Mouse (Mus musculus) limb, embryonic 12.5 days (tissue): ENCODE measurements around the gene Olfr958. TPM values are rescaled to one million over a fixed set of nuclear protein-coding genes. Genes with fewer than 3 reads are reported as not detected.

Experiments
- ATAC-seq: fragments of 200-750 bp; cut with Nextera tagmentation; 2 replicates; pipeline ENCODE4 v1.8.0; 2017; ENCODE audit warnings: low read depth, moderate TSS enrichment; ENCODE audit not compliant: insufficient number of reproducible peaks, insufficient read depth, low FRiP score, low TSS enrichment
- H3K27ac ChIP-seq: fragments of 300-500 bp; sonication (generic); 2 replicates; pipeline ENCODE4 v1.5.1; 2016; ENCODE audit warnings: mild to moderate bottlenecking, moderate library complexity
- H3K27me3 ChIP-seq: fragments of 300-500 bp; sonication (generic); 2 replicates; pipeline ENCODE4 v1.6.1; 2016; ENCODE audit warnings: mild to moderate bottlenecking, moderate library complexity
- H3K36me3 ChIP-seq: fragments of 300-500 bp; sonication (generic); 2 replicates; pipeline ENCODE4 v1.6.1; 2016; ENCODE audit warnings: mild to moderate bottlenecking, moderate library complexity
- H3K4me1 ChIP-seq: fragments of 300-500 bp; sonication (generic); replicated peaks from 2 replicates; pipeline ENCODE4 v1.6.1; 2016
- H3K4me2 ChIP-seq: fragments of 300-500 bp; sonication (generic); 2 replicates; pipeline ENCODE4 v1.6.1; 2016; ENCODE audit warnings: mild to moderate bottlenecking, moderate library complexity
- H3K4me3 ChIP-seq: fragments of 300-500 bp; sonication (generic); replicated peaks from 2 replicates; pipeline ENCODE4 v1.5.1; 2016; ENCODE audit warnings: mild to moderate bottlenecking
- H3K9ac ChIP-seq: fragments of 300-500 bp; sonication (generic); replicated peaks from 2 replicates; pipeline ENCODE4 v1.6.1; 2016; ENCODE audit warnings: mild to moderate bottlenecking, moderate library complexity
- H3K9me3 ChIP-seq: fragments of 300-500 bp; sonication (generic); 2 replicates; pipeline ENCODE4 v1.6.1; 2016; ENCODE audit warnings: mild to moderate bottlenecking, moderate library complexity
- WGBS: fragments of 180-500 bp; shearing (Covaris S2); methylation state at CpG from one replicate; pipeline ENCODE4 v1.1.7; 2016; 5-methylcytosine and 5-hydroxymethylcytosine counted together
- polyA plus RNA-seq: library from polyadenylated mRNA; unstranded; fragments of >200 nt; fragmentation: Nextera tagmentation; extraction: Ambion mirVana; gene quantifications from 2 replicates; pipeline ENCODE4 v1.2.1, GENCODE M21; 2016

Olfr958 gene
- polyA plus RNA-seq: not detected in 2 replicates

DNA sequence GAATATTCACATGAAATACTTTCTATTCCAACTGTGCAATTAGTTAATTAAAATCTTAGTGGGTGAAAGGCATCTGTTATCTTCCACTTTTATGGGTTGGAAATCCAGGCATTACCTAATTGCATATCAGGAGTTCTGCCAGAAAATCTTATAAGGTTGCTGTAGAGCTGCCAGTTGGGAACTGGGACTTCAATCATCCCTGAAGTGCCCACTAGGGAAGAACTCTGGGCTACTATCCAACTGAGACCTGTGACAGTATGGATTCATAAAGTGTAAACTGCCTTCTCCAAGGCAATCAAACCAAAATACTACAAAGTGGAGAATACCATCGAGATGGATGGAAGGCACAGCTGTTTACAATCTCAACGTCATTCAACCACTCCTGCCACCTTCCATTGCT lies at the start of gene Olfr958:
TSS of gene Olfr958 (minus strand) at position 109 of the 400 bp plus-strand sequence.
- Histone ChIP-seq H3K4me1 (no peaks in the 10 kb centered on the region), H3K9me3 (no peaks in the 10 kb centered on the region), H3K9ac (no peak within 1 kb of the TSS), H3K4me3 (no peak within 1 kb of the TSS), H3K27me3 (no peaks in the 10 kb centered on the region), H3K36me3 (no peaks in the 10 kb centered on the region), H3K4me2 (no peak within 1 kb of the TSS), H3K27ac (no peak within 1 kb of the TSS)
- 59% methylated on average over 2 of the region's 2 CpGs for WGBS
- ATAC-seq: no peak

DNA sequence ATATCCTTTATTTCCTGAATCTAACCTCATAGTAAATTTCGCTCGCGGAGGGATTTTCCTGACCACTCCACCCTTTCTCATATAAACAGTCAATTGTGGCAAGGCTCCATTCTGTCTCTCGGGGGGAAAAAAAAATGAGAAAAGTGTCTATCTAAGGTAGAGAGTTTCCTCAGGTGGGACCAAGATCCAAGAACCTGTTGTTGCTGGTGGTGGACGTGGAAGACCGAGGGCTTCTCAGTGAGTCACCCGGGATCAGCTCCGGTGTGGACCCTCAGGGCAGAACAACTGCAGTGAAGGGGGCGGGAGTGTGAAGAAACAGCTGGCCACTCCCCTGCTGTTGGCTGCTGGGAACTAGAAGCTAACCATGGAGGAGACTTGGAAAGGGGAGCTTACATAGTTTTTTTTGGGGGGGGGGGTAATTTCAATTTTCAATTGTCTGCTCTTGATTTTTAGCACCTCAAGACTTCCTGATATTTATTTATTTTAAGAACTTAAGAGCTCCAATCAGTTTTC lies 49.5 kb upstream of the Olfr958 start:
- Histone ChIP-seq H3K4me2 (peak overlapping the region; percentile 76), H3K9me3 (no peaks in the 10 kb centered on the region), H3K36me3 (no peaks in the 10 kb centered on the region), H3K27ac (peak overlapping the region; percentile 45; the same call in 1 of the 2 replicates), H3K9ac (0 out of 2 replicates have a peak overlapping the region, but pooled peaks have one; percentile 24), H3K4me1 (0 out of 2 replicates have a peak, but pooled peaks cover 7% of the 10 kb centered on the region), H3K4me3 (peak overlapping the region; percentile 42), H3K27me3 (no peaks in the 10 kb centered on the region)
- WGBS: 1% methylated on average over 9 of the region's 9 CpGs
- ATAC-seq: peak; percentile 69; the same call in 1 of the 2 replicates

DNA sequence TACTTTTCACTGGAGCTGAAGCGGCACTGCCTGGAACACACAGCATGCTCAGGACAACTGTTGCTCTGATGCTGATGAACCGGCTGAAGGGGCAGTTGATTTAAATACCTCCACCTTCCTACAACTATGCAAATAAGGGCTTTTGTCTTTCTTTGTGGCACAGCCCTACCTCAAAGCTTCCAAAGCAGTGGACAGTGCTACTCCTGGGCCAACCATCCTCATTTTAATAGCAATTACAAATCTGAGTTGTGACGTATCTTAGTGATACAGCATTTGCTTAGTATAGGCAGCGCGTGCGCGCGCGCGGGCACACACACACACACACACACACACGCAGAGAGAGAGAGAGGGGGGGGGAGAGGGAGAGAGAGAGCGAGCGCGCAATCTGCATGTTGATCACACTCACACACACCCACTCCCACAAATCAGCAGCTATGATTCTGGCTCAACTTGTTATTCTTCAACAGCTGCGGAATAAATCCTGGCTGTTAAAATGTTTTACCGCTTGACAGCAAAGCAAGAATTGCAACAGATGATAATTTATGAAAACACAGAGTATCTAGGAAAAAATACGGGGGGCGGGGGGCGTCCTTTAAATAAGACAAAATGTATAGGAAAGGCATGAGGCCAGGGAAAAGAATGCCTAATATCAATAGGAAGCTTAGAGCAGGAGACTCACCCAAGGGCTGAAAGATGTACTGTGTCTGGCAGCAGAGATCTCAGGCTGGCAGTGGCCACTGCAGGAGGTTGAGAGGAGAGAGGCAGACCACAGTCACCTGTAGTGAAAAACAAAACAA lies 48.9 kb upstream of the Olfr958 start:
- 2% methylated on average over 19 of the region's 19 CpGs for WGBS
- Histone ChIP-seq H3K27ac (peak overlapping the region; percentile 37; the same call in 1 of the 2 replicates), H3K27me3 (no peaks in the 10 kb centered on the region), H3K9me3 (no peaks in the 10 kb centered on the region), H3K36me3 (peaks cover 1% of the 10 kb centered on the region; the same call in 1 of the 2 replicates), H3K4me3 (peak overlapping the region; percentile 42), H3K4me1 (0 out of 2 replicates have a peak, but pooled peaks cover 7% of the 10 kb centered on the region), H3K4me2 (peak overlapping the region; percentile 76), H3K9ac (peak overlapping the region; percentile 40)
- ATAC-seq: peak; percentile 71

DNA sequence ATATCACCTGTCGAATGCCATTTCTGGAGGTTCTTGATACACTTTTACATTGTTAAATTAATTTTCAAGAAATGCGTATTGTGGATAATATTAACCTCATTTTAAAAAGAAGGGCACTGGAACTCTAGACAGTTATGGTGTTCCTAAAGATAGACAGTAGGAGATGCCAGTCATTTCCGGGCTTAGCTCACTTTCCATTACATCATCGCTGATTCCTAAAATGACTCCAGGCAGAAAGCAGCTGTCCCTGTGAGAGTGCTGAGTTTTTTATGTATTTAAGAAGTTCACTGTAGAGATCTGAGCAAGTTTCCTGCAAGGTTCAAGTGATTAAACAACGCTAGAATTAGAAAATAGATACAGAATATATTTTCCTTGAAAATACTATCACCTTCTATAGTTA lies 23.2 kb upstream of the Olfr958 start:
- H3K36me3 ChIP-seq: no peaks in the 10 kb centered on the region
- H3K4me3 ChIP-seq: no peak overlapping the region
- ATAC-seq: no peak
- 87% methylated on average over 5 of the region's 5 CpGs for WGBS
- no peak overlapping the region for H3K27ac ChIP-seq
- H3K27me3 ChIP-seq: no peaks in the 10 kb centered on the region
- no peaks in the 10 kb centered on the region for H3K4me1 ChIP-seq
- H3K4me2 ChIP-seq: no peak overlapping the region
- no peak overlapping the region for H3K9ac ChIP-seq
- no peaks in the 10 kb centered on the region for H3K9me3 ChIP-seq

DNA sequence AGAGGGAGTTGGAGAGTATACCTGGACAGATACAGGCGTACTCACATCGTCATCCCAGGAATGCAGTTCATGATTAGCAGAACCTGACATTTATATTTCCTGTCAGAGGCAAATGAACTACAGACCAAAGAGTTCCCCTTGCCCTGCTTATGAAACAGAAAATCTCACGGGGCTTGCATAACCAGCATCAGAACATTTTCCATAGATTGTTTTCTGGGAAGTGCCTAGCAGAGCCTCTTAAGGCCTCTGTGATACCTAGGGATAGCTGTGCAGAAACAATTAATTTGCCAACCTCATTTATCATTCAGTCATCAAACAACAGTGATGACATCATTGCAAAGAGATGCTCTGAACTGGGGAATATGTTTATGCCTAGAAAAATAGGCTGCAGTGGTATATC lies 21.6 kb upstream of the Olfr958 start, which contains the start of gene Olfr959:
TSS of gene Olfr959 (minus strand) at position 101 of the 400 bp plus-strand sequence.
- H3K4me1 ChIP-seq: no peaks in the 10 kb centered on the region
- H3K9ac ChIP-seq: no peak within 1 kb of the TSS
- no peak within 1 kb of the TSS for H3K4me3 ChIP-seq
- H3K27me3 ChIP-seq: no peaks in the 10 kb centered on the region
- no peak for ATAC-seq
- H3K27ac ChIP-seq: no peak within 1 kb of the TSS
- H3K9me3 ChIP-seq: no peaks in the 10 kb centered on the region
- no peak within 1 kb of the TSS for H3K4me2 ChIP-seq
- H3K36me3 ChIP-seq: no peaks in the 10 kb centered on the region
- 66% methylated on average over 3 of the region's 3 CpGs for WGBS

DNA sequence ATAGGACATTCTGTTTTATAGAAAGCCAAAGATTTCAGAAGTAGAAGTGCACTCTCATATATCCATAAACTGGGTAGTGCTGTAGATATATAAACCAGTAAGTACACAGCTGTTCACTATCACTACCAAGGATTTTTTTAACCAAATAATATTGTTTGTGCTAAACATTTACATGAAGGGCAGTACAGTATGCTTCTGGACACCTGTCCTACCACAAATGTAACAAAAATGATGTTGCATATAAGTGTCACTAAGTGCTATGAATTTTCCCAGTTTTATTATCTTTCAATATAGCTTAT lies 4.4 kb upstream of the Olfr958 start:
- Histone ChIP-seq H3K4me3 (no peak overlapping the region), H3K27me3 (no peaks in the 10 kb centered on the region), H3K9me3 (no peaks in the 10 kb centered on the region), H3K27ac (no peak overlapping the region), H3K4me1 (no peaks in the 10 kb centered on the region), H3K4me2 (no peak overlapping the region), H3K36me3 (no peaks in the 10 kb centered on the region), H3K9ac (no peak overlapping the region)
- no peak for ATAC-seq

DNA sequence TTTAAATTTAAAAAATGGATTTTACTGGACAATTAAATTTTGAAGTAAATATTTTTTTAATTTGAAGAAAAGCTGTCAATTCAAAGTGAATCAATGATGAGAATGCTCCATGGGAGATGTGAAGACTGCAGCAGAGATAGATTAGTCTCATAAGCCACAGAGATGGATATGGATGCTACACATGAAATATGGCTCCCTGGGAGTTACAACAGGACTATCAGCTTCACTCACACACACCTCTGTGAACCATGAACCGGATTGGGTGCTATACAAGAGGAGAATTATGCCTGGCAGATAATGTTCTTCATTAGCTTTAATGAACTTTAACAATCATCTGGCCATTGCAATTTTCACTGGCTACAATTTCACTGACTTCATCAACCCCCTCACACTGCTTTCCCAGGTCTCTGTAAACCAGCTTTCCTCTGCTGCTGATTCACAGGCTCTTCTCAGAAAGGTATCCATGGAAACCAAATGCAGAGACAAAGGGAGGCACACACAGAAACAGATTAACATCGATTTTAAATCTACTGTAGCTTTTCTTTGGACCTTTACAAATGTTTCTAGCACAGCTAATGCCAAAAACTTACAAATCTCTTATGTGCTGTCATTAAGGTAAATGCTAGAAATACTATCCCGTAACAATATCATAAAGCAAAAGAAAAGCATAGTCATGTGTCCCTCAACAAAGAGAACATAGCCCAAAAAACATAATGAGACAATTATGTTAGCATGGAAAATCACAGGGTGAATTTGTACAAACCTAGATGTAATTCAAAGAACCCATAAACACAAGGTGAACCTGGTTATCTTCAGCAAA lies 3.9 kb upstream of the Olfr958 start:
- Histone ChIP-seq H3K4me1 (no peaks in the 10 kb centered on the region), H3K4me2 (no peak overlapping the region), H3K36me3 (no peaks in the 10 kb centered on the region), H3K9me3 (no peaks in the 10 kb centered on the region), H3K27ac (no peak overlapping the region), H3K27me3 (no peaks in the 10 kb centered on the region), H3K9ac (no peak overlapping the region), H3K4me3 (no peak overlapping the region)
- ATAC-seq: no peak
- 53% methylated on average over 3 of the region's 3 CpGs for WGBS

DNA sequence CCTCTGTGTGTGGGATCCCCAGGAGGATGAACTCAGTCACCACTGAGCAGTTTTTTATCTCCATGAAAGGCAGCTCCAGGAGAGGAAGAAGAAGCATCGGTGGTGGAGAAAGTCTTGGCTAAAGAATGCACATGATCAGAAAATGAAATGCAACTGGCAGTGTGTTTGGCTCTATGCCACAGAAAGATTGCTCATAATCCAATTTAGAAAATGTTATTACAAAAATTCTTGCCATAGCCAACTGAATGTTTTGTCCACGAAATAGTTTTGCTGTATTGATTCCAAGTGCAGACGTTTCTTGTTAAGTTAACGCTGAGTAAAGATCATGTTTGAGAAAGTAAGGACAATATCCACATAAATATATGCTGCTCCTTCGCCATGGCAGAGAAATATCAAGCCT lies 3.0 kb downstream of the Olfr958 start:
- Histone ChIP-seq H3K4me2 (no peak overlapping the region), H3K36me3 (no peaks in the 10 kb centered on the region), H3K4me3 (no peak overlapping the region), H3K9ac (no peak overlapping the region), H3K27me3 (no peaks in the 10 kb centered on the region), H3K9me3 (no peaks in the 10 kb centered on the region), H3K4me1 (no peaks in the 10 kb centered on the region), H3K27ac (no peak overlapping the region)
- WGBS: 81% methylated on average over 5 of the region's 5 CpGs
- ATAC-seq: no peak

DNA sequence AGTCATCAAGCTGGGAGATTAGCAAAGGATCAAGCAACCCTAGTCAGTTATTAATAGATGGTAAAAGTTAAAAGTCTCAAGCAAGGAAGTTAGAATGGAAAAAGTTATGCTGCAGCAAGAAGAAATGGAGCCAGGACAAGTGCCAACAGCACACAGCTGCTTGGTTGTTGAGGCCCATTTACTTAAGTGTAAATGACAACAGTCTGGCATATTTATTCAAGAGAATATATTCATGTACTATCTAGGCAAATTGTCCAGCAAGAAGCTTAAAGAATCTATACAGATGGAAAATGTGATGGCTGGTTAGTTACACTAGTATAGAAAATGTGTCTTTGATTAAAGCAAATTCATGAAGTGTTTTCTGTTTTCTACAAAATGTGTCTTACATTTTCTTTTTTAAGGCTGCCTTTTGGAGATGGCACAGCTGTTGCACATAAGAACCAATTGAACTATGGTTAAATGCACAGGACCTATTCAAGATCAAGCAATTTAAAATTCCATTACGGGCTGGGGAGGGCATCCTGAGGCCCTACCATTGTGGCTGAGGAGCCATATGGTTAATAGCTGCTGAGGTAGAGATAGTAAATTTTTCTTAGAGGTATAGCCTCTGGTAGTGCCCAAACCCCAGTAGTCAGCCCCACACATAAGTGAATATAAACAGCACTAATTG lies 30.1 kb downstream of the Olfr958 start:
- no peak overlapping the region for H3K4me2 ChIP-seq
- H3K27me3 ChIP-seq: no peaks in the 10 kb centered on the region
- H3K4me1 ChIP-seq: no peaks in the 10 kb centered on the region
- no peak for ATAC-seq
- no peak overlapping the region for H3K9ac ChIP-seq
- 63% methylated on average over 1 of the region's 1 CpGs for WGBS
- H3K4me3 ChIP-seq: no peak overlapping the region
- H3K27ac ChIP-seq: no peak overlapping the region
- no peaks in the 10 kb centered on the region for H3K9me3 ChIP-seq
- H3K36me3 ChIP-seq: no peaks in the 10 kb centered on the region

DNA sequence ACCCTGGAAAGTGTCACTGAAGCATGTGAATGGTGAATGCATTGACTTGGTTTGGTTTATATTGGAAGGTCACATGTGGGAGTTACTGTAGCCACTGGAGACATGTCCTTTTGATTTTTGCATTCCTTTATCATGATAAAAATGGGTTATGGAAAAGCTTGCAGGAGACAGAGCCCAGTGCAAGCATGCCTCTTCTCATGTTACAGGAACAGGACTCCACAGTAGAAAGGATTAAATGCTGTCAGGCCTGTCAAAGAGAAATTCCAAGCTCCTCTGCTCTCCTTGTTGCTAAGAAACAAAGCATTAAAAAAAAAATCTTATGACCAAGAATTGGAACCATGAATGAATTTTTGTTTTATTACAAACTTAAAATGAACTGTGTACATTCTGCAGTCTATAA lies 35.3 kb downstream of the Olfr958 start:
- no peak overlapping the region for H3K4me2 ChIP-seq
- H3K27me3 ChIP-seq: no peaks in the 10 kb centered on the region
- no peaks in the 10 kb centered on the region for H3K4me1 ChIP-seq
- no peak for ATAC-seq
- no peak overlapping the region for H3K9ac ChIP-seq
- H3K27ac ChIP-seq: no peak overlapping the region
- H3K36me3 ChIP-seq: no peaks in the 10 kb centered on the region
- H3K4me3 ChIP-seq: no peak overlapping the region
- H3K9me3 ChIP-seq: no peaks in the 10 kb centered on the region

DNA sequence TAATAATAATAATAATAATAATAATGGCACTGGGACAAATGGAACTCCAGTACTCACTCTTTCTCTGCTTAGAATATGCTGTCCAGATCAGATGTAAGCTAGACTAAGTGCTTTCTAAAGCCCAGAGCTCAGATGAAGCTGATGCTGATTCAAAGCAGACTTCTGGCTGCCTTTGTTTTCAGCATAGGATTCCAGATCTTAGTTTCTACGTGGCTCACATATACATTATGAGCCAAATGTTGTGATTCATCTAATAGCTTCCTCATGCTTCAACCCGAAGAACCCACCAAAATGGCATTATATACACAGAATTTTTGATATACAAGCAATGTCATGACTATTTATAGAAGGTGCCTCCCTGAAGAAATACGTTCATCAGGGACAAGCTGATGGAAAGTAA lies 38.3 kb downstream of the Olfr958 start, which contains the start of gene Olfr957:
TSS of gene Olfr957 (minus strand) at position 279 of the 400 bp plus-strand sequence.
- no peaks in the 10 kb centered on the region for H3K27me3 ChIP-seq
- WGBS: 61% methylated on average over 3 of the region's 3 CpGs
- no peaks in the 10 kb centered on the region for H3K4me1 ChIP-seq
- no peak within 1 kb of the TSS for H3K9ac ChIP-seq
- H3K4me2 ChIP-seq: no peak within 1 kb of the TSS
- no peaks in the 10 kb centered on the region for H3K36me3 ChIP-seq
- H3K4me3 ChIP-seq: no peak within 1 kb of the TSS
- no peak for ATAC-seq
- H3K27ac ChIP-seq: no peak within 1 kb of the TSS
- H3K9me3 ChIP-seq: no peaks in the 10 kb centered on the region
